Mouse (Mus musculus) midbrain, embryonic 15.5 days (tissue): Measurements from ENCODE around the gene Dab2ip. TPM values are rescaled to one million over a fixed set of nuclear protein-coding genes. Genes with fewer than 3 reads are reported as not detected.

Experiments used
- ATAC-seq: fragments of 200-750 bp; cut with Nextera tagmentation; replicated peaks from 2 replicates; pipeline ENCODE4 v1.8.0; 2017; ENCODE audit warnings: moderate TSS enrichment
- H3K27ac ChIP-seq: fragments of 300-500 bp; sonication (generic); 2 replicates; pipeline ENCODE4 v1.5.1; 2015; ENCODE audit warnings: mild to moderate bottlenecking, inconsistent platforms
- H3K27me3 ChIP-seq: fragments of 300-500 bp; sonication (generic); replicated peaks from 2 replicates; pipeline ENCODE4 v1.6.1; 2015; ENCODE audit warnings: inconsistent platforms
- H3K36me3 ChIP-seq: fragments of 300-500 bp; sonication (generic); replicated peaks from 2 replicates; pipeline ENCODE4 v1.6.1; 2015; ENCODE audit warnings: inconsistent platforms
- H3K4me1 ChIP-seq: fragments of 300-500 bp; sonication (generic); 2 replicates; pipeline ENCODE4 v1.6.1; 2015; ENCODE audit warnings: inconsistent platforms
- H3K4me2 ChIP-seq: fragments of 300-500 bp; sonication (generic); 2 replicates; pipeline ENCODE4 v1.6.1; 2015; ENCODE audit warnings: inconsistent platforms, mild to moderate bottlenecking, moderate library complexity
- H3K4me3 ChIP-seq: fragments of 300-500 bp; sonication (generic); 2 replicates; pipeline ENCODE4 v1.5.1; 2015; ENCODE audit warnings: mild to moderate bottlenecking, inconsistent platforms
- H3K9ac ChIP-seq: fragments of 300-500 bp; sonication (generic); 2 replicates; pipeline ENCODE4 v1.6.1; 2015; ENCODE audit warnings: mild to moderate bottlenecking, inconsistent platforms
- H3K9me3 ChIP-seq: fragments of 300-500 bp; sonication (generic); 2 replicates; pipeline ENCODE4 v1.6.1; 2016; ENCODE audit warnings: inconsistent platforms
- WGBS: fragments of 180-500 bp; shearing (Covaris S2); methylation state at CpG from one replicate; pipeline ENCODE4 v1.1.7; 2015; ENCODE audit warnings: mixed read lengths; 5-methylcytosine and 5-hydroxymethylcytosine counted together
- polyA plus RNA-seq: library from polyadenylated mRNA; unstranded; fragments of >200 nt; fragmentation: Nextera tagmentation; extraction: Ambion mirVana; gene quantifications from 2 replicates; pipeline ENCODE4 v1.2.1, GENCODE M21; 2015

Gene Dab2ip
- polyA plus RNA-seq, 1 experiment from 2014 or later, result 79.7 TPM

DNA sequence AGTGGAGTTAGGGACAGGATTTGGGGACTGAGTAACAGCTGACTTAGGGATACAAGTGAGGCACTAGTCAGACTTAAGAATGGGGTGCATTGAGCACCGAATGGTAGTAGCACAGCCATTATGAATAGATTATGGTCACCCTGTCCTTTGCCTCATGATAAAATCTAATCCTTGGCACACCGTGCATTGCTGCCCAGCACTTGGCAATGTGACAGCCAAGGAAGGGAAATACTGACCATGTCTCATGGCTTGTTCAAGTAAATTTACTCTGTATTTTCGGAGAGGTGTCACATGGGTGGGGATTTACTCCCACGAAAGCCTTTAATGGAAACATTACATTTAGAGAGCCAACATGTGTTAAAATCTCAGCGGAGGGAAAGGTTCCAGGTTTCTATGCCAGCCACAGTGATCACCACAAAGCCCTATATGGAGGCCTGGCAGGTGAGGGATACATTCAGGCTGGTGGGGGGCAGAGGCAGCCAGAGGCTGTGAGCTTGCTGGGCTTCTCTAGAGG lies 129.5 kb downstream of the Dab2ip start:
- WGBS, result 80% methylated on average over 5 of the region's 5 CpGs
- Histone ChIP-seq H3K9me3 (no peaks in the 10 kb centered on the region), H3K36me3 (no peaks in the 10 kb centered on the region), H3K27me3 (no peaks in the 10 kb centered on the region), H3K27ac (no peak overlapping the region), H3K4me1 (peaks cover 80% of the 10 kb centered on the region), H3K9ac (no peak overlapping the region), H3K4me3 (no peak overlapping the region), H3K4me2 (no peak overlapping the region)
- ATAC-seq, result no peak

DNA sequence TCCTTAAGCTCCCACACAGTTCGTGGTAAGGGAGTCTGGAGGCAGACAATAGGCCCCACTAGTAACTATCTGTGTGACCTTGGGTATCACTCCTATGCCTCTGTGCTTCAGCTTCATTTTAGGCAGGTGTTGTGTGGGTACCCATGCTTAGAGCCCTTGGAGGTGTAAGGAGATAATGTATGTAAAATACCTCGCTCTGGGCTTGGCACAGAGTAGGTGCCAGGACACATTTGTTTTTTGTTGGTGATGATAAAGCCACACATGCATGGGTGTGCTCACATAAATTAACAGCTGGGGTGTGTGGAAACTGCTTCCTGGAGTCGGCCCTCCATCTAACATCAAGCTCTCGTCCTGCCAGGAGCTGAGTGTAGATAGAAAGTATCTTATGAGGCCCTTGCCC lies 130.1 kb downstream of the Dab2ip start:
- Histone ChIP-seq H3K4me3 (no peak overlapping the region), H3K9me3 (no peaks in the 10 kb centered on the region), H3K4me1 (peaks cover 82% of the 10 kb centered on the region), H3K4me2 (no peak overlapping the region), H3K36me3 (no peaks in the 10 kb centered on the region), H3K27ac (no peak overlapping the region), H3K9ac (no peak overlapping the region), H3K27me3 (no peaks in the 10 kb centered on the region)
- no peak for ATAC-seq
- 74% methylated on average over 4 of the region's 4 CpGs for WGBS

DNA sequence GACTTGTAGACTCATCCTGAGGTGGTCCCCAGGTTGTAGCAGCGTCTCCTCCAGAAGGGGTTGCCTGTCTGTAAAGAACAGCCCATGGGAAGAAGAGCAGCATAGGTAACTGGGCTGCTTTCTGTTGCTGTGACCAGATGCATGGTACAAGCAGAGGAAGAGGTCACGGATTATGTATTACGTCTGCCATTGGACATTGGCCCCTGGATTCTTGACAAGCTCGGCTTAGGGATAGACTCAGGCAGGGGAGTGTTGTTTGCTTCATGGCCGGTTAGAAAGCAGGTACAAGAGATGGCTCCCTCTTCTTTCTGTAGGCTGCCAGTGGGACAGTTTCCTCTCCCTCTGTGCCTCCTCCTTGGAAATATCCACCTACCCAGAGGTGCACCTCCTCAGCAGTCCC lies 130.5 kb downstream of the Dab2ip start:
- Histone ChIP-seq H3K4me2 (no peak overlapping the region), H3K9me3 (no peaks in the 10 kb centered on the region), H3K36me3 (no peaks in the 10 kb centered on the region), H3K4me3 (no peak overlapping the region), H3K27ac (no peak overlapping the region), H3K4me1 (peaks cover 80% of the 10 kb centered on the region), H3K27me3 (no peaks in the 10 kb centered on the region), H3K9ac (no peak overlapping the region)
- 87% methylated on average over 5 of the region's 5 CpGs for WGBS
- ATAC-seq, result no peak

DNA sequence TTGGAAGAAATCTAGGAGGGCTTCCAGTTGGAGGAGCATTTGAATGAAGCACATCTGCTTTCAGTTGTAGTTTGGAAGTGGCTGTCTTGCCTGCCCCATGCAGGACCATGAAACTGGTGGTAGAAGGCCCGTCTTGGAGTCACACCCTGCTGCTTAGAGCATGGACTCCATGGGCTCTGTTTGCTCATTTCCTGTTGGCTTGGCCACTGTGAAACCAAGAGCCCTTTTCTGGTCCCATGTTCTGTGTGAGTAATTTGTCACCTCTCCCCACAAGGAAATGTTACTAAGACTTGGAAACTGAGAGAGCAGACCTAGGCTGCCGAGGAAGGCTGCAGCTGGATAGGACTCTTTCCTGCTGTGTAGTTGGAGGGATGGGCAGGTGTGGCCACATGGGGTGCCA lies 131.8 kb downstream of the Dab2ip start:
- Histone ChIP-seq H3K9me3 (no peaks in the 10 kb centered on the region), H3K9ac (no peak overlapping the region), H3K27me3 (no peaks in the 10 kb centered on the region), H3K4me2 (no peak overlapping the region), H3K36me3 (no peaks in the 10 kb centered on the region), H3K4me1 (peaks cover 79% of the 10 kb centered on the region), H3K27ac (0 out of 2 replicates have a peak overlapping the region, but pooled peaks have one; percentile 28), H3K4me3 (no peak overlapping the region)
- 82% methylated on average over 2 of the region's 2 CpGs for WGBS
- no peak for ATAC-seq

DNA sequence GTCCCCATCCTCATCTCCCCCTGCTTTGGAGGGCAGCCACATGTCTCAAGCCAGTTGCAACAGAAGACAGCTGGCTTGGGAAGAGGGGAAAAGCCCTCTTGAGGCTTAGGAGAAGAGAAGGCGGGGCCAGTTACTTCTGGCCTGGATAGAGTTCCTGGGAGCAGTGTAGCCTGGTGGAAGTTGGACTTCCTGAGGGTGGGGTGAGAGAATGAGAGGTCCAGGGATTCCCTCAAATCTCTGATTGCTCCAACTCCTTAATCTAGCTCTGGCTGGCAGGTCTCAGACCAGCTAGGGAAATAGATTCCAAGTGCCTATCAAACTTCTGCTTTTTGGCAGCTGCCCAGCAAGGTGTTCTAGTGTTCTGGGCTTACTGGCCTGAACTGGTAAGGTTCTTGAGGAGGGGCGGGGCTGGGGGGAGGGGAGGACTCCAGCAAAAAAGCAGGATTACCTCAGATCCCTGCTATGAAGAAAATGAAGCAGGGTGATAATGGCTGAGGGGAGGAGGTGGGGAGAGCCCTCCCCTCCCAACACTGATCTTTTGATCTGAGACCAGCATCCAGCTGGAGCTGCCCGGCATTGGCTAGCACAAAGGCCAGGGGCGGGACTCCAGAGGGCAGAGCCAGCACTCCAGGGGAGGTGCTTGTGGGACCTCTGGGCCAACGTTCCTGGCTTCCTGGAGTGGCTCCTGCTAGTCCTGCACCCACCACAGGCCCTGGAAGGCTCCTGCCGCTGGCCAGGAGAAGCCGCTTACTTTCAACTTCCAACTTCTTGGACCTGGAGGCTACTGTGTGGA lies 133.4 kb downstream of the Dab2ip start:
- Histone ChIP-seq H3K9ac (no peak overlapping the region), H3K36me3 (no peaks in the 10 kb centered on the region), H3K4me3 (no peak overlapping the region), H3K27ac (no peak overlapping the region), H3K4me1 (peaks cover 83% of the 10 kb centered on the region), H3K27me3 (no peaks in the 10 kb centered on the region), H3K9me3 (no peaks in the 10 kb centered on the region), H3K4me2 (no peak overlapping the region)
- WGBS, result 12% methylated on average over 7 of the region's 7 CpGs
- ATAC-seq, result 0 out of 2 replicates have a peak, but pooled peaks have one; percentile 15

DNA sequence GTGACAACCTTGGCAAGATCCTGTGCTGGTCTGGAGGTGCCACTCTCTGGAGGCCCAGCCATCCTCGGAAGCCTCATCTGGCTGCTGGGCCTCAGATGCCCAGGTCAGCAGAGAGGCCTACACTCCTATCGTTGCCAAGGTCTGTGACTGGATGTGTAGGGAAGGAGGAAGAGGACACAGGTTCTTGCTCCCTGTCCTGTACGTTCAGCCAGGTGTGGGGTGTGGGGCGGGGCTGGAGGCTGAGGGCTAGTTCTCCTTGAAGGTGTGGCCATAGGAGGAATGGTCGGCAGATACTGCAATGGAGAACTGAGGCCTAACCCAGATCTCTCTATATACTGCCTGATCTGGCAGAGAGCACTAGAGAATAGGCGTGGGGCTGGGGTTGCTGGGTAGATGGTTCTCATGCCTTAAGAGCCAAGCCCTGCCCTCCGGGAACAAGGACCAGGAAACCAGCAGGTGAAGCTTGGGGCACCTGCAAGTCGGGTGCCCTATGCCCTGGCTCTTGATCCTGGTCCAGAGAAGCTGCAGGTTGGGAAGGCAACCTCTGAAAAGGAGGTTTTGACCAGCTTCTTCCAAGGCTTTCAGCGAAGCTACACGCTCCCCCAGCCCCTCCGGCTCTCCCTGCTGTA lies 134.3 kb downstream of the Dab2ip start:
- WGBS, result 88% methylated on average over 11 of the region's 11 CpGs
- Histone ChIP-seq H3K36me3 (no peaks in the 10 kb centered on the region), H3K4me1 (peaks cover 88% of the 10 kb centered on the region), H3K4me2 (no peak overlapping the region), H3K9ac (no peak overlapping the region), H3K4me3 (no peak overlapping the region), H3K9me3 (no peaks in the 10 kb centered on the region), H3K27me3 (no peaks in the 10 kb centered on the region), H3K27ac (no peak overlapping the region)
- no peak for ATAC-seq

DNA sequence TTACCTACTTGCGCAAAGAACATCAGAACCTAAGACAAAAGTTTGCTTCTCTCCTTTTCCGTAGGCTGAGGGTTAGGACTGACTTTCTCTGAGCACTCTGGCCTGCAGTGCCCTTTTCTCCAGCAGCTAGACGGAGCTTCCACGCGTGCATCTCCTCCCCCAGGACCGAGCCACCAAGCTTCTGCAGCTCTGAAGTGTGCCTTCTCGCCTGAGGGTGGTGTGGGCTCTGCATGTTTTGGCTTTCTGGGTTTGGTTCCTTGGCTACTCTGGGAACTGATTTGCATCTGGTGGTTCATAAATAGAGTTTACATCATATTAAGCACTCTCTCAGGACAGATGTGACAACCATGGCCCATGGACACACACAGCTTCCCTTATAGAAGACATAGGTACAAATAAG lies 135.0 kb downstream of the Dab2ip start:
- WGBS, result 73% methylated on average over 7 of the region's 7 CpGs
- peaks cover 83% of the 10 kb centered on the region for H3K4me1 ChIP-seq
- ATAC-seq, result no peak
- H3K4me3 ChIP-seq, result no peak overlapping the region
- H3K27ac ChIP-seq, result no peak overlapping the region
- H3K9me3 ChIP-seq, result no peaks in the 10 kb centered on the region
- no peaks in the 10 kb centered on the region for H3K27me3 ChIP-seq
- H3K9ac ChIP-seq, result no peak overlapping the region
- H3K36me3 ChIP-seq, result no peaks in the 10 kb centered on the region
- no peak overlapping the region for H3K4me2 ChIP-seq

DNA sequence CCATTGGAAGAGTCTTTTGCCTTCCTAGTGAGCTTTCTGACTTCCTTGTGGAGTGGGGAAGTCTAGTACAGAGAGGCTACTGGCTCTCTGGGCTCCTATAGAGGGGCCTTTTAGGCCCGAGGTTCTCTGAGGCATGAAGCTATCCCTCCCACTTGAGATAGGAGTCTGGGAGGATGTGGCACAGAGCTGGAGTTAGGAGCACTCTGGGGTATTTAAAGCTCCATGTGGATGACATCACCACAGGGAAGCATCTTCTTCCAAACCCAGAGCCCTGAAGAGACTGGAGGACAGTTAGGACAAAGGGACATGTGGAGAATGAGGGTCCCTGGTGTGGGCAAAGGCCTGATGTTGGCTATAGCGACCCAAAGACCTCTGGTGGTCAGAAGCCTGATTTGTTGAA lies 136.0 kb downstream of the Dab2ip start:
- Histone ChIP-seq H3K4me3 (no peak overlapping the region), H3K27ac (no peak overlapping the region), H3K27me3 (no peaks in the 10 kb centered on the region), H3K9me3 (no peaks in the 10 kb centered on the region), H3K9ac (no peak overlapping the region), H3K4me2 (no peak overlapping the region), H3K4me1 (peaks cover 80% of the 10 kb centered on the region), H3K36me3 (no peaks in the 10 kb centered on the region)
- 58% methylated on average over 2 of the region's 2 CpGs for WGBS
- no peak for ATAC-seq

DNA sequence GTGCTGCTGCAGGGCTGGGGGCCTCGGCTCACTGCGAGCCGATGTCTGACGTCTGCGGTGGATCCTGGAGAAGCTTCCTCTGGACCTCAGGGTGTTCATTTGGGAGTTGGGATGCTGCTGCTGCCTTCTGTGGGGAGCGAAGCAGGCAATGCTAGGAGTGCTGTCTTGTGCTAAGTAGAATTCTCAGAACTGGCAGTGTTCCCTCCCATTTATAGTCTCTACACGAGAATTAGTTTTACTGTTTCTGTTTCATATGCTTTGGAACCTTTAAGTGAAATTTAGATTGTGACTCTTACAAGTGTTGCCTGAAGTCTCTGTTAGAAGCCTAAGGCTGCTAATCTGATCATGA lies 138.1 kb downstream of the Dab2ip start:
- Histone ChIP-seq H3K27ac (no peak overlapping the region), H3K9me3 (no peaks in the 10 kb centered on the region), H3K27me3 (no peaks in the 10 kb centered on the region), H3K36me3 (no peaks in the 10 kb centered on the region), H3K4me2 (no peak overlapping the region), H3K4me3 (no peak overlapping the region), H3K9ac (no peak overlapping the region), H3K4me1 (peaks cover 78% of the 10 kb centered on the region)
- no peak for ATAC-seq
- WGBS, result 62% methylated on average over 7 of the region's 7 CpGs

DNA sequence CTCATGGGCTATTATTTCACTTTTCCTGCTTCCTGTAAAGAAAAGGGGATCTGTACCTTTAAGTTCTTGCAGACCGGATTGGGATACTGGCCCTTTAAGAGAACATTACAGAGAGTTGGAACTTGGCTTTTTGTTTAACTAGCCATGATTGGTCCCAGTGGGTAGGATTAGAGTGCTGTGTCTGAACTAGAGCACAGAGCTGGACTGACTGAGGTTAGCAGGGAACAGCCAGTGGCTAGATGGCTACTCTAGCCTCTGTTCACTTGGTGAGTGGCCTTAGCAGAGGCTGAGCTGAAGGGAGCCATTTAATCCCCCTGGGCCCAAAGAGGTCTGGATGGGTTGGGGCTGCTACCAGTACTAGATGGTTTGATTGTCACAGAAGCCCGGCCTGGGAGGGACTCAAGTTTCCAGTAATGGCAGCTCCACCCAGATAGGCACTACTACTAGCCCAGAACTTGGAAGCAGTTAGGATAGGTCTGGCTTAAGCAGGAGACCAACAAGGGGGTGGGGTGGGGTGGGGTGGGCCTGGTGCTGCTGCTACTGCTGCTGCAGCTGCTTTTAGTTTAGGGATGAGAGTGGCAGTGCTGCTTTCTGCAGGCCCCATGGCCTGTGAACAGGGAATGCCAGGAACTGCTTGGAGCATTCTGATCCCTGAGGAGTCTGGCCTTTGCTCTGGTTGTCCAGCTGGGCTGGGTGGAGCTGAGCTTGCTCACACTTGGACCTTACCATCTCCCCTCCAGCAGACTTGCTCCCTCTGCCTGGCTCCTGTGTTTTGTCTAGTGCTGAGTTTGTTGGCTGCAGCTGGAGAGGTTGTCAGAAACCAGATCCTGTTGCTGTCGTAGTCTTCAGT lies 138.7 kb downstream of the Dab2ip start:
- Histone ChIP-seq H3K9me3 (no peaks in the 10 kb centered on the region), H3K4me1 (peaks cover 72% of the 10 kb centered on the region), H3K36me3 (no peaks in the 10 kb centered on the region), H3K4me2 (no peak overlapping the region), H3K27me3 (no peaks in the 10 kb centered on the region), H3K4me3 (no peak overlapping the region), H3K27ac (peak overlapping the region; percentile 31; the same call in 1 of the 2 replicates), H3K9ac (no peak overlapping the region)
- ATAC-seq, result peak; percentile 30; the same call in 1 of the 2 replicates
- WGBS, result 36% methylated on average over 3 of the region's 3 CpGs

DNA sequence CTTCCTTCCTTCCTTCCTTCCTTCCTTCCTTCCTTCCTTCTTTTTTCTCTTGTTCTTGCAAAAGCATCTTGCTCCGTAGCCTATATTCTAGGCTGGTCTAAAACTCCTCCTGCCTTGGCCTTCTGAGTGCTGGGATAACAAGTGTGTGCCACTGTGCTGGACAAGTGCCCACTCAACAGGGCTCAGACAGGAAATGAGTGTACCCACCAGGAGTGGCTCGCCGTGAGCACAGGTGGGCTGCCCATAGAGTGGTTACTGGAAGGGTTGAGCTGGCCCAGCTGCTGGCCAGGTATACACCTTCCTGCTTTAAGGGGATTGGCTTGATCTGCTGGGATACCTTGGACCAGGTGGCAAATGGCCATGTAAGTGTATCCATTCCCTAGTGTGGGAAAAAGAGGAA lies 139.7 kb downstream of the Dab2ip start:
- H3K9ac ChIP-seq, result no peak overlapping the region
- 90% methylated on average over 3 of the region's 3 CpGs for WGBS
- H3K4me1 ChIP-seq, result peaks cover 65% of the 10 kb centered on the region
- no peaks in the 10 kb centered on the region for H3K36me3 ChIP-seq
- no peaks in the 10 kb centered on the region for H3K9me3 ChIP-seq
- H3K4me2 ChIP-seq, result no peak overlapping the region
- no peaks in the 10 kb centered on the region for H3K27me3 ChIP-seq
- no peak overlapping the region for H3K27ac ChIP-seq
- H3K4me3 ChIP-seq, result no peak overlapping the region
- no peak for ATAC-seq

DNA sequence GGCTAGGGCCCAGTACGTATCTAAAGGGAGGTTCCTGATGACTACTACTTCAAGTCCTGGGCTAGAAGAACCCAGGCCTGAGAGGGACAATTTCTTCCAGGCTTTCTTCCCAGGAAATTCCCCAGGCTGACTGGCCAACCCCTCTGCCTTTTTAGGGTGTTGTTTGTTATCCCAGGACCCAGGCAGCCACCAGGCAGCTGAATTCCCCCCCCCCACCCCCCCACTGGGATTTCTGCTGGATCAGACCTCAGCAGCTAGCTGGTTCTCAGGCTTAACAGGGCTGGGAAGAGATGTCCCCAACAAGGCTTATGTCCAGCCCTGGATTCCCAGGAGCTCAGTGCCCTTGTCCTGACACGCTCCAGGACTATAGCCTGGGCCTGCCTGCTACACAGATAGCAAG lies 142.9 kb downstream of the Dab2ip start:
- WGBS, result 82% methylated on average over 2 of the region's 2 CpGs
- ATAC-seq, result no peak
- H3K4me1 ChIP-seq, result peaks cover 39% of the 10 kb centered on the region
- H3K4me2 ChIP-seq, result no peak overlapping the region
- H3K9me3 ChIP-seq, result no peaks in the 10 kb centered on the region
- 0 out of 2 replicates have a peak, but pooled peaks cover 6% of the 10 kb centered on the region for H3K36me3 ChIP-seq
- H3K9ac ChIP-seq, result no peak overlapping the region
- H3K4me3 ChIP-seq, result no peak overlapping the region
- H3K27me3 ChIP-seq, result no peaks in the 10 kb centered on the region
- no peak overlapping the region for H3K27ac ChIP-seq
